Mouse (Mus musculus): ENCODE results near the gene Erbb2.

Erbb2 gene

GRCm38 (mm10) chr11:98485749-98486148 is 73.5 kb downstream of the Erbb2 start:
- in situ Hi-C loops (cut with MboI, MseI), result no loop called here

All from T-helper 1 cell (primary cell).